Mouse (Mus musculus): ENCODE results near the gene Cfap161. TPM values are rescaled to one million over a fixed set of nuclear protein-coding genes. Genes with fewer than 3 reads are reported as not detected.

The Cfap161 gene
- polyA plus RNA-seq, 1 experiment from 2014 or later: 1.5 TPM

DNA sequence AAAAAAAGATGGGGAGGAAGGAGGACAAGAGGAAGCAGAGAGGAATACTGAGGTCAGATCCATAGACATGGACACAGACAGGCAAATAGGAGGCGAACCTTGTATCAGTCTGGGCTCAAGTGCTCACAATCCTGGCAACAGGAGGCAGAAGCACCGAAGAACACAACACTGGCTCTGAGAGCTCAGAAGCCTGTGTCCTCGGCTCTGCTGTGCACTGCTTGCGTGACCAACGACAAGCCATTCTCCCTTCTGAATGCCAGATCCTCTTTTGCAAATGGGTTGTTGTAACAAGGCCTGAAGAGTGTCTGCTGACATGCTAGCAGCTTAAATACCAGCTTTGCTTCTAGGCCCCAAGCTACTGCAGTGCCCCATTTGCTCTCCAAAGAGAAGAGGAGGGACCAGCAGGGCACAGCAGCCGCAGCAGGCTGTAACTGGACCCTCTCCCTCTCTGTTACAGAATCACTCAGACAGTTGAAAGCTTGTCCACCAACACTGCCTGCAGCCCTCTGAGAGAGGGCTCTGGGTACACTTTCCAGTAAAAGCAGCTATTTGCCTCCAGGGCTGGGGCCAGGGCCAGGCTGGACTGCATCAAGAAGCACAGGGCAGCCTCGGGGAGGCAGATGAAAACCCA, 54.9 kb downstream of the Cfap161 start:
- H3K4me1 ChIP-seq (ENCODE audit: control insufficient read depth, insufficient read depth, low read length): no peaks in the 10 kb centered on the region
- no peak overlapping the region for H3K27ac ChIP-seq (ENCODE audit: low read depth, low read length)
- ATAC-seq: no peak
- no peak overlapping the region for H3K4me2 ChIP-seq (ENCODE audit: low read length)
- DNase-seq (ENCODE audit: low spot score): no peak
- H3K9me3 ChIP-seq (replicated peaks; ENCODE audit: control insufficient read depth, low read length): no peaks in the 10 kb centered on the region
- WGBS: 56% methylated on average over 7 of the region's 7 CpGs
- H3K27me3 ChIP-seq (replicated peaks; ENCODE audit: control insufficient read depth, insufficient read depth, low read length): no peaks in the 10 kb centered on the region
- H3K4me3 ChIP-seq (ENCODE audit: low read depth, low read length): no peak overlapping the region
- H3K36me3 ChIP-seq (ENCODE audit: control insufficient read depth, insufficient read depth, low read length): no peaks in the 10 kb centered on the region
- H3K9ac ChIP-seq (ENCODE audit: low read length): no peak overlapping the region

DNA sequence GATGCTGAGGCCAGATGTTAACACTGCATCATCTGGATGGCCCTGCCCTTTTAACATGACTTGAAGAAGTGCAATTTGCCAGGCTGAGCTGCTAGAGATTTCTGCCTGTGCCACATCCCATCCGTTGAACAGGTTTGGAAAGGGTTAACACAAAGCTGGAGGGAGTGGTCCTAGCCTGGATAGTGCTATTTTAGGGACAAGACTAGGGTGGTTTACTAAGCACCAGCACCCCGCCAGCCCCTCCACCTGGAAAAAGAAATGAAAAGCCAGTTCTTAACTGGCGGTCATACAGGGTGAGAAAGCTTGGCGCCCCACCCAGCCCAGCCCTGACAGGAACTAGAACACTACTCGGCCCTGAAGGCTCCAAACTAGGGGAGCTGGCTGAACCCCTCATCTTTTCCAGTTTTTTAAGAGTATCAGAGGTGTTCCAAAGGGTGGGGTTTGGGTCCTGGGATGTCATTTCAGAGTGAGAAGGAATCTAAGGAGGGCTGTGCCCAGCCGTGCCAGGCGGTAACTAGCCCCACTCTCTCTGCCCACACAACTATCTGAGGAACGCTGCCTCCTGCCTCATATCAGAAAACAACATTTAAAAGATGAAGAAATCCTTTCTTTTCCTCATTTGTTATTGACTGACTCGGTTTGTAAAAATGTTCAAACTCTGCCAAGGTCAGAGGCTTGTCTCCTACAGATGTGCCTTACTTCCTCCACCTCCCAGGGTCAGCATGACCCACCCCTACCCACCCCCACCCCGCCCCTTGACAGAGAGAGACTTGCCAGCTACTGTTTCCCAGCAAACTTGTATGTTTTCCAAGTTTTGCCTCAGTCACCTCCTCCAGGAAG, 55.8 kb downstream of the Cfap161 start:
- no peak for ATAC-seq
- Histone ChIP-seq H3K9ac (ENCODE audit: low read length) (no peak overlapping the region), H3K9me3 (replicated peaks; ENCODE audit: control insufficient read depth, low read length) (no peaks in the 10 kb centered on the region), H3K27me3 (replicated peaks; ENCODE audit: control insufficient read depth, insufficient read depth, low read length) (no peaks in the 10 kb centered on the region), H3K4me1 (ENCODE audit: control insufficient read depth, insufficient read depth, low read length) (no peaks in the 10 kb centered on the region), H3K4me2 (ENCODE audit: low read length) (no peak overlapping the region), H3K27ac (ENCODE audit: low read depth, low read length) (no peak overlapping the region), H3K4me3 (ENCODE audit: low read depth, low read length) (no peak overlapping the region), H3K36me3 (ENCODE audit: control insufficient read depth, insufficient read depth, low read length) (no peaks in the 10 kb centered on the region)
- WGBS: 80% methylated on average over 10 of the region's 10 CpGs
- no peak for DNase-seq (ENCODE audit: low spot score)

DNA sequence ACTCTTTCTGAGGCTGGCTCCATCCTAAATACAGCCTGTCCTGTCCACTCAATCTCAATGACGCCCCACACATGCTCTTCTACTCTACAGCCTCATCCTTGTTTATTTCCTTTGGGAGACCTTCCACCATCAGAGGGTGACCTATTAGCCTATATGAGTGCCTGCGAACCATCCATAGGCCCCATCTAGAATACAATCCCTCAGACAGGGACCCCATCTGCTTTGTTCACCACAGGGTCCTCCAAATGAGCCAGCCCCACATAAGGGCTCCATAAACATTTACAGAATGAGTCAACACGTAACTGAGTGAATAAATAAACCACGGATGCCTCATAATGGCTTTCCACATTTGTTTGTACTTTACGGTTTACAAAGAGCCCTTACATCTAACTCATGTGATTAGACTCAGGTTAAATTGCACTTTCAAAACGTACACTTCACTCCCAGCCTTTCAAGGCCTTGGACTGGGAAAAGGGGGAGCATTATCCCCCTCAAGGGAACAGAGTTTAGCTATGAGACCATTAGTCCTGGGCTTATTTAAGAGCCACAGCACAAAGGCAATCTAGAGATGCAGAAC, 56.7 kb downstream of the Cfap161 start:
- no peak overlapping the region for H3K4me3 ChIP-seq (ENCODE audit: low read depth, low read length)
- no peaks in the 10 kb centered on the region for H3K9me3 ChIP-seq (replicated peaks; ENCODE audit: control insufficient read depth, low read length)
- no peaks in the 10 kb centered on the region for H3K27me3 ChIP-seq (replicated peaks; ENCODE audit: control insufficient read depth, insufficient read depth, low read length)
- no peaks in the 10 kb centered on the region for H3K36me3 ChIP-seq (ENCODE audit: control insufficient read depth, insufficient read depth, low read length)
- H3K9ac ChIP-seq (ENCODE audit: low read length): no peak overlapping the region
- DNase-seq (ENCODE audit: low spot score) (no peak), ATAC-seq (no peak)
- H3K27ac ChIP-seq (ENCODE audit: low read depth, low read length): no peak overlapping the region
- H3K4me2 ChIP-seq (ENCODE audit: low read length): no peak overlapping the region
- 76% methylated on average over 6 of the region's 6 CpGs for WGBS
- H3K4me1 ChIP-seq (ENCODE audit: control insufficient read depth, insufficient read depth, low read length): no peaks in the 10 kb centered on the region

DNA sequence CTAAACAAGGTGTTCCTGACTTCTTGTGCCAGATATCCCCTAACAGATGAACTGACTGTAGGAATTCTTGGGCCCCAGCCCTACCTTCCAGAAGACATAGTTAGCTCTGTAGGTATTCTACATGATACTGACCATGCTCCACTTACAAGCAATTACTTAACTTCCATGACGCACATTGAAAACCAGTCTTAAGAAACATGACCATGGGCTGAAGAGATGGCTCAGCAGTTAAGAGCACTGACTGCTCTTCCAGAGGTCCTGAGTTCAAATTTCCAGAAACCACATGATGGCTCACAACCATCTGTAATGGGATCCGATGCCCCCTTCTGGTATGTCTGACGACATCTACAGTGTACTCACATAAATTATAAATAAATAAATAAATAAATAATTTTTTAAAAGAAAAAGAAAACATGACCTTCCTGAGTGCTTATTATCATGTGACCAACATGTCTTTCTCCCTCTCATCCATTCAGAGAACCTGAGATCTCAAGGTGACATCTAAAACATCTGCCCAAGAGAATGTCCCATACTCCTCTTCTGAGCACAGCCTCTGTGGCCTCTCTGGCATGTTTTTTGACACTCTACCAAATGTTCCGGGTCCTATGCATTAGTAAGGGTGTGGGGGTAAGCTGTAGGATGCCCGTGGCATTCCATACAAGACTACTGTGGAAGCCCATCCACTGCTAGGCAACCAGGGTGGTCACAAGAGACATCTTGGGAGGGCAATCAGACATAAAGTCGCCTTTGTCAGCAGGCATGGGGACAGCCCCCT, 58.2 kb downstream of the Cfap161 start:
- no peak overlapping the region for H3K4me3 ChIP-seq (ENCODE audit: low read depth, low read length)
- H3K27me3 ChIP-seq (replicated peaks; ENCODE audit: control insufficient read depth, insufficient read depth, low read length): no peaks in the 10 kb centered on the region
- DNase-seq (ENCODE audit: low spot score) (no peak), ATAC-seq (no peak)
- H3K4me1 ChIP-seq (ENCODE audit: control insufficient read depth, insufficient read depth, low read length): no peaks in the 10 kb centered on the region
- no peaks in the 10 kb centered on the region for H3K36me3 ChIP-seq (ENCODE audit: control insufficient read depth, insufficient read depth, low read length)
- H3K9me3 ChIP-seq (replicated peaks; ENCODE audit: control insufficient read depth, low read length): no peaks in the 10 kb centered on the region
- WGBS: 82% methylated on average over 6 of the region's 6 CpGs
- H3K9ac ChIP-seq (ENCODE audit: low read length): no peak overlapping the region
- H3K27ac ChIP-seq (ENCODE audit: low read depth, low read length): no peak overlapping the region
- H3K4me2 ChIP-seq (ENCODE audit: low read length): no peak overlapping the region

DNA sequence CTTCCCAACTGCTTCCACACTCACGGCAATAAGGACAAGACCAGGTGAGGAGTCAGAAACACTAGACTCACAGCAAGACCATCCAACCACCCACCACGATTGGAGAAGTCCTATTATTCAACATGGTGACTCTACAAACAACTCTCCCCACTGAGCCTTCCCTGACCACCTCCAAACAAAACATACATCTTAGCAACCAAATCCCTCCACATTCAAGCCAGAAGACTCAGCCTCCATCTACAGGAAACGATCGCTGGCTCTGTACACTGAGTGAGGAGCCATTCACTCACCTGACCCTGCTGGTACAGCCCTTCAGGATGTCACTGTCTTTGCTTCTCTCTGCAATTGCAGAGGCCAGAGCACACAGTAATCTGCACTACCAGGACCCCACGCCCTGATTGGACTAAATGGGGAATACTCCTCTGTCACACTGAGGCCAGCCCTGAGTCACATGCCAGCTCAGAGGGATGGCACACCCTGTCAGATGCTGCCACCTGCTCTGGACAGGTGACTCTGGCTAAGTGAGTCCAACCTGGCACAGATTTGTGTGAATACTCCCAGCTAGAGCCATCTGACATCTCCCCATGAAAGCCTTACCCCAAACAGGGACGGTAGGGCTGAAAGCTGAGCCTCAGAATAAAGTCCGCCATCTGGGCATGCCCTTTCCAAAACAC, 59.4 kb downstream of the Cfap161 start:
- Histone ChIP-seq H3K27me3 (replicated peaks; ENCODE audit: control insufficient read depth, insufficient read depth, low read length) (no peaks in the 10 kb centered on the region), H3K4me1 (ENCODE audit: control insufficient read depth, insufficient read depth, low read length) (no peaks in the 10 kb centered on the region), H3K36me3 (ENCODE audit: control insufficient read depth, insufficient read depth, low read length) (no peaks in the 10 kb centered on the region), H3K4me3 (ENCODE audit: low read depth, low read length) (no peak overlapping the region), H3K4me2 (ENCODE audit: low read length) (no peak overlapping the region), H3K9ac (ENCODE audit: low read length) (no peak overlapping the region), H3K9me3 (replicated peaks; ENCODE audit: control insufficient read depth, low read length) (no peaks in the 10 kb centered on the region), H3K27ac (ENCODE audit: low read depth, low read length) (no peak overlapping the region)
- 90% methylated on average over 7 of the region's 7 CpGs for WGBS
- no peak for DNase-seq (ENCODE audit: low spot score)
- ATAC-seq: no peak

DNA sequence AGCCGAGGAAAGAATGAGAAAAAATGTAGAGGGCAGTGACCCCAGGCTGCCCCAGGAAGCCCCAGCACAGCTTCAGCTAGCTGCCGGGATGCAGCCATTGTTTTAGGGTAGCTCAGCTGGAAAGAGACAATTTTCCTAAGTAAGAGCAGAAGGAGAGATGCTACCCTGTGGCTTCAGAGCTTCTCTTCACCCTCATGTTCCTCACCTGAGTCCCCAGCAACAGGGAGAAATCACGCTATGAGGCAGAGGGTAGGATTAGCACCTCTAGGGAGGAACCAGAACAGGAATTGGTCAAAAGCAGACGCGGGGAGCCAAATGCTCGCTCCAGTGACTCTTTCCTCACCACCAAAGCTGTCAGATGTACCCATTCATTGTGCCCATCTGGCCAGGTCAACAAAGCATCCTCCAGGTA, 60.0 kb downstream of the Cfap161 start:
- H3K9ac ChIP-seq (ENCODE audit: low read length): no peak overlapping the region
- H3K9me3 ChIP-seq (replicated peaks; ENCODE audit: control insufficient read depth, low read length): no peaks in the 10 kb centered on the region
- ATAC-seq: no peak
- 66% methylated on average over 6 of the region's 6 CpGs for WGBS
- no peak overlapping the region for H3K4me2 ChIP-seq (ENCODE audit: low read length)
- no peaks in the 10 kb centered on the region for H3K27me3 ChIP-seq (replicated peaks; ENCODE audit: control insufficient read depth, insufficient read depth, low read length)
- H3K4me3 ChIP-seq (ENCODE audit: low read depth, low read length): no peak overlapping the region
- no peak for DNase-seq (ENCODE audit: low spot score)
- H3K27ac ChIP-seq (ENCODE audit: low read depth, low read length): no peak overlapping the region
- H3K4me1 ChIP-seq (ENCODE audit: control insufficient read depth, insufficient read depth, low read length): no peaks in the 10 kb centered on the region
- H3K36me3 ChIP-seq (ENCODE audit: control insufficient read depth, insufficient read depth, low read length): no peaks in the 10 kb centered on the region

DNA sequence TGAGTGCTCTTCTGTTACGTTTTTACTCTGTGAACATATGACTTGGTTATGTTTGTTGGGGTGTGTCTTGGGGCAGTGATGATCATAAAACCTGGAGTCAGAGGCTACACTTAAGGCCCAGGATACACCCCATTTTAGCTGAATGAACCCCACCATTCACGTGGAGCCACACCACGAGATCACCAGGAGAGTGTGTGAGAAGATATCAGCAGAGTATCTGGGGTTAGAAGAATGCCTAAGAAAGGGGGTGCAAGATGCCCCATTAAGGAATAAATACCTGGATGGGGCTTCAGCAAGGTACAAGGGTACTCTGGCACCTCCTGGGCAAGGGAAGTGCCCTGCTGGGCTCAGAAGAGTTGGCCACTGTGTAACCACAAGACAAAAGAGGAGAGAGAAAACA, 60.4 kb downstream of the Cfap161 start:
- ATAC-seq: no peak
- WGBS: 92% methylated on average over 3 of the region's 3 CpGs

DNA sequence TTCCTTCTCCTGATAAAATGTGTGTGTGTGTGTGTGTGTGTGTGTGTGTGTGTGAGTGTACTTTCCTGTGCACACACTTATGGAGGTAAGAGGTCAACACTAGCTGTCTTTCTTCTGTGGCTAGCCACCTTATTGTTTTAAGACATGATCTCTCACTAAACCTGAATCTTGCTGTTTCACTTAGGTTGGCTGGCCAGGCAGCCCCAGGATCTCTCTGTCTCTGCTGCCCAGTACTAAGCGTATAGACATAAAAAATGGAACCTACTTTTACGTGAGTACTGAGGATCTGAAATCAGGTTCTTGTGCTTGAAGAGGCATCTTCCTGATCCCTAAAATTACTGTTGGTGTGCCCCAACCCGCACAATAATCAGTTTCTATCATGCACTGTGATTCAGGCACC, 61.9 kb downstream of the Cfap161 start:
- no peaks in the 10 kb centered on the region for H3K9me3 ChIP-seq (replicated peaks; ENCODE audit: control insufficient read depth, low read length)
- no peak overlapping the region for H3K4me2 ChIP-seq (ENCODE audit: low read length)
- no peak overlapping the region for H3K27ac ChIP-seq (ENCODE audit: low read depth, low read length)
- H3K4me1 ChIP-seq (ENCODE audit: control insufficient read depth, insufficient read depth, low read length): no peaks in the 10 kb centered on the region
- H3K9ac ChIP-seq (ENCODE audit: low read length): no peak overlapping the region
- 93% methylated on average over 3 of the region's 3 CpGs for WGBS
- H3K36me3 ChIP-seq (ENCODE audit: control insufficient read depth, insufficient read depth, low read length): no peaks in the 10 kb centered on the region
- no peaks in the 10 kb centered on the region for H3K27me3 ChIP-seq (replicated peaks; ENCODE audit: control insufficient read depth, insufficient read depth, low read length)
- no peak for DNase-seq (ENCODE audit: low spot score)
- no peak for ATAC-seq
- no peak overlapping the region for H3K4me3 ChIP-seq (ENCODE audit: low read depth, low read length)

More for the DNA sequence above, 60.4 kb downstream of the Cfap161 start:
- Histone ChIP-seq H3K27ac (ENCODE audit: low read depth, low read length) (no peak overlapping the region), H3K9ac (ENCODE audit: low read length) (no peak overlapping the region), H3K9me3 (replicated peaks; ENCODE audit: control insufficient read depth, low read length) (no peaks in the 10 kb centered on the region), H3K4me1 (ENCODE audit: control insufficient read depth, insufficient read depth, low read length) (no peaks in the 10 kb centered on the region), H3K4me2 (ENCODE audit: low read length) (no peak overlapping the region), H3K4me3 (ENCODE audit: low read depth, low read length) (no peak overlapping the region), H3K27me3 (replicated peaks; ENCODE audit: control insufficient read depth, insufficient read depth, low read length) (no peaks in the 10 kb centered on the region), H3K36me3 (ENCODE audit: control insufficient read depth, insufficient read depth, low read length) (no peaks in the 10 kb centered on the region)
- no peak for DNase-seq (ENCODE audit: low spot score)

Data from forebrain, embryonic 14.5 days (tissue).